Mouse (Mus musculus) embryonic facial prominence, embryonic 13.5 days (tissue): ENCODE data around the gene Csmd2. TPM values are rescaled to one million over a fixed set of nuclear protein-coding genes. Genes with fewer than 3 reads are reported as not detected.

Source experiments
- ATAC-seq: fragments of 200-750 bp; cut with Nextera tagmentation; 2 replicates; pipeline ENCODE4 v1.8.0; 2017; ENCODE audit warnings: low read depth; ENCODE audit not compliant: insufficient number of reproducible peaks, insufficient read depth, low FRiP score, low TSS enrichment
- H3K27ac ChIP-seq: fragments of 300-500 bp; sonication (generic); 2 replicates; pipeline ENCODE4 v1.5.1; 2015; ENCODE audit warnings: moderate library complexity, mild to moderate bottlenecking, inconsistent platforms
- H3K27me3 ChIP-seq: fragments of 300-500 bp; sonication (generic); 2 replicates; pipeline ENCODE4 v1.6.1; 2015; ENCODE audit warnings: mild to moderate bottlenecking, inconsistent platforms
- H3K36me3 ChIP-seq: fragments of 300-500 bp; sonication (generic); 2 replicates; pipeline ENCODE4 v1.6.1; 2015; ENCODE audit warnings: mild to moderate bottlenecking, inconsistent platforms
- H3K4me1 ChIP-seq: fragments of 300-500 bp; sonication (generic); 2 replicates; pipeline ENCODE4 v1.6.1; 2015; ENCODE audit warnings: inconsistent platforms
- H3K4me2 ChIP-seq: fragments of 300-500 bp; sonication (generic); 2 replicates; pipeline ENCODE4 v1.6.1; 2015; ENCODE audit warnings: moderate library complexity, mild to moderate bottlenecking, inconsistent platforms
- H3K4me3 ChIP-seq: fragments of 300-500 bp; sonication (generic); 2 replicates; pipeline ENCODE4 v1.5.1; 2015; ENCODE audit warnings: mild to moderate bottlenecking, inconsistent platforms
- H3K9ac ChIP-seq: fragments of 300-500 bp; sonication (generic); 2 replicates; pipeline ENCODE4 v1.6.1; 2015; ENCODE audit warnings: mild to moderate bottlenecking, inconsistent platforms
- H3K9me3 ChIP-seq: fragments of 300-500 bp; sonication (generic); 2 replicates; pipeline ENCODE4 v1.6.1; 2016; ENCODE audit warnings: inconsistent platforms
- WGBS: fragments of 180-500 bp; shearing (Covaris S2); methylation state at CpG from one replicate; pipeline ENCODE4 v1.1.7; 2015; ENCODE audit warnings: mixed read lengths; 5-methylcytosine and 5-hydroxymethylcytosine counted together
- polyA plus RNA-seq: library from polyadenylated mRNA; unstranded; fragments of >200 nt; fragmentation: Nextera tagmentation; extraction: Ambion mirVana; gene quantifications from 2 replicates; pipeline ENCODE4 v1.2.1, GENCODE M21; 2015

The Csmd2 gene
- polyA plus RNA-seq, 1 experiment from 2014 or later, result 0.34 TPM

DNA sequence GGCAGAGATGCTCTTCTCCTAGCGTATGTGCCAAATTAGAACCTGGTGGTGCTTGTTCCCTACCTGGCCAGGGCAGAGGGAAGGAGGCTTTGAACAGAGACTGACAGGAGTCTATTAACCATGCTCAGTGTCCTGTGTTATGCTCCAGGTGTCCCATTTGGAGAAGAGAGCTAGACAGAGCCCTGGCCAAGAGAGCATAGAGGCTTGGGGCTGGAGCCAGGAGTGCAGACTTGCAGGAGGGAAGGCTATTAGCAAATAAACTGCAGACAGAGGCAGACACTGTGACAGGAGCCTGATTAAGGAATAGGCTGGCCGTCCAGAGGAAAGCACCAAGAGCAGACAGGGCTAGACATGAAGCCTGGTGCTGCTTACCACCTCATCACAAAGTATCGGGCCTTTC, 164.4 kb downstream of the Csmd2 start:
- no peak for ATAC-seq
- Histone ChIP-seq H3K27ac (no peak overlapping the region), H3K4me1 (no peaks in the 10 kb centered on the region), H3K4me2 (no peak overlapping the region), H3K9ac (no peak overlapping the region), H3K9me3 (no peaks in the 10 kb centered on the region), H3K27me3 (no peaks in the 10 kb centered on the region), H3K4me3 (no peak overlapping the region), H3K36me3 (no peaks in the 10 kb centered on the region)
- 76% methylated on average over 3 of the region's 3 CpGs for WGBS

DNA sequence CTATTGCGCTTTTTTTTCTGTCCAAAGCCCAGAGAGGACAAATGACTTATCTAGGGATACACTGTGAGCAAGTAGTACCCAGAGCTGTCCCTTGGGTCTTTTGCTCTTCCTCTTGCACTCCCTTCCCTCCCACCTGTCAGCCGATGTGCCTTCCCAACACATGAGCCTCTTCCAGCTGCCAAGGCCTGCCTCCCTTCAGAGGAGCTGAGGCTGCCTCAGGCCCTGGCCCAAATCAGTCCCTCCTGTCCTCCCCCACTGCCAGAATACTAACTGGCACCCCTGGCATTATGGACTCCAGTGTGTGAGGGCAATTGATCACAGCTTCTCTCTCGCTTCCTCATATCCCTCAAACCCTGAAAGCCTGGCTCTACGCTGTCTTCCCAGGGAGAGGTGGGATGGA, 165.5 kb downstream of the Csmd2 start:
- ATAC-seq, result no peak
- Histone ChIP-seq H3K36me3 (no peaks in the 10 kb centered on the region), H3K4me2 (no peak overlapping the region), H3K9ac (no peak overlapping the region), H3K27me3 (no peaks in the 10 kb centered on the region), H3K27ac (no peak overlapping the region), H3K4me1 (no peaks in the 10 kb centered on the region), H3K9me3 (no peaks in the 10 kb centered on the region), H3K4me3 (no peak overlapping the region)
- 85% methylated on average over 4 of the region's 4 CpGs for WGBS

DNA sequence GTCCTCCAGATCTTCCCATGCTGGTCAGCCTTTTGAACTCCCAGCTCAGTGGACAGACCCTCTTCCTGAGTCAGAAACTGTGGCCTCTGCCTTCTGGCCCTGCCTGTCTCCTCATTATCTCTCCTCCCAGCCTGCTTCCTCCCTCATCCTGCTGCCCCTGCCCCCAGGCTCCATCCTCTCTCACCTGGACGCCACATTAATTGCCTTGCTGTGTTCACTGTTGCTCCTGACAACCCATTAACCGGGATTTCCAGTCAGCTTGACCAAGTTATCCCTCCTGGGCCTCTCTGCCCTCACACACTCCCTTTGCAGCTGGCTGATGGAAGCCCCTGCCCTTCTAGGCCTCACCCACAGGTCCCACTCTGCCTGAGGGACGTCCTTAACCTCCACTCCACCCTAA, 167.6 kb downstream of the Csmd2 start:
- WGBS, result 15% methylated on average over 3 of the region's 3 CpGs
- ATAC-seq, result no peak
- H3K9me3 ChIP-seq, result no peaks in the 10 kb centered on the region

DNA sequence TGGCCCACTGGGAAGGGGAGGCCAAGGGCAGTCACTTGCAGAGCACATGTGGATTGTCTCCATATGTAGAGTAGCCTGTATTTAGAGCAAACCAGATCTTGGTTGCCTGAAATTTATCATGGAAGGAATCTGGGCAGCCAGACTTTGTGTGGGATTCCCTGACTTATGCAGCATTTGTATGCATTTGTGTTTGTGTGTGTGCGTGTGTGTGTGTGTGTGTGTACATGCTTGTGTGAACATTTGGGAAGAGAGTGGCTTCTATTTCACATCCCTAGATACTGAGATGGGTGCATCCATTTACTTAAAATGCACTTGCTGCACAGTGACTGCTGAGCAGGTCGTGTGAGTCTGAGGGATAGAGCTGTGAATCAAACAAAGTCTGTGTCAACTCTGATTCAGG, 173.0 kb downstream of the Csmd2 start:
- Histone ChIP-seq H3K36me3 (no peaks in the 10 kb centered on the region), H3K4me2 (no peak overlapping the region), H3K9me3 (no peaks in the 10 kb centered on the region), H3K4me3 (no peak overlapping the region), H3K9ac (no peak overlapping the region), H3K4me1 (peaks cover 13% of the 10 kb centered on the region), H3K27me3 (no peaks in the 10 kb centered on the region), H3K27ac (no peak overlapping the region)
- 69% methylated on average over 2 of the region's 2 CpGs for WGBS
- no peak for ATAC-seq

More for the DNA sequence above, 167.6 kb downstream of the Csmd2 start:
- H3K27me3 ChIP-seq, result no peaks in the 10 kb centered on the region
- H3K27ac ChIP-seq, result no peak overlapping the region
- H3K4me1 ChIP-seq, result no peaks in the 10 kb centered on the region
- no peak overlapping the region for H3K4me3 ChIP-seq
- no peak overlapping the region for H3K9ac ChIP-seq
- no peaks in the 10 kb centered on the region for H3K36me3 ChIP-seq
- no peak overlapping the region for H3K4me2 ChIP-seq

DNA sequence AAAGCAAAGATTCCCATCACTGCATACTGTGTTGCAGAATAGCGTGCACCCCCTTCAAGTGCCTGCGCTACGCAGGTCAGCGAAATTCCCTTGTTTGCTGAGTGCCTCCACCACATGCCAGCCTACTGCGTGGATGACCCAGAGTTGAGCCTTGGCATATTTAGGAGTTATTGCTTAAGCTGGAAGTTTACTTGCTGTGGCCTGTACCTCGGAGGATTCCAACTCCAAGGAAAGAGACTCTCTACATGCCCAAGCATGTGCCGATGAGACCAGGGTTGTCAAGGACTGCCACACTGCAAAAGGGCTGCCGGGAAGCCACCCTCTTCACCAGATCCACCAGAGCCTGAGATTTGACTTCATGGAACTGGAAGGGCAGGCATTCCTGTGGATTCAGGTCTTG, 182.5 kb downstream of the Csmd2 start:
- ATAC-seq, result no peak
- WGBS, result 86% methylated on average over 8 of the region's 8 CpGs
- no peak overlapping the region for H3K4me3 ChIP-seq
- no peaks in the 10 kb centered on the region for H3K27me3 ChIP-seq
- H3K9ac ChIP-seq, result no peak overlapping the region
- H3K9me3 ChIP-seq, result no peaks in the 10 kb centered on the region
- no peaks in the 10 kb centered on the region for H3K36me3 ChIP-seq
- H3K4me1 ChIP-seq, result no peaks in the 10 kb centered on the region
- no peak overlapping the region for H3K27ac ChIP-seq
- H3K4me2 ChIP-seq, result no peak overlapping the region

DNA sequence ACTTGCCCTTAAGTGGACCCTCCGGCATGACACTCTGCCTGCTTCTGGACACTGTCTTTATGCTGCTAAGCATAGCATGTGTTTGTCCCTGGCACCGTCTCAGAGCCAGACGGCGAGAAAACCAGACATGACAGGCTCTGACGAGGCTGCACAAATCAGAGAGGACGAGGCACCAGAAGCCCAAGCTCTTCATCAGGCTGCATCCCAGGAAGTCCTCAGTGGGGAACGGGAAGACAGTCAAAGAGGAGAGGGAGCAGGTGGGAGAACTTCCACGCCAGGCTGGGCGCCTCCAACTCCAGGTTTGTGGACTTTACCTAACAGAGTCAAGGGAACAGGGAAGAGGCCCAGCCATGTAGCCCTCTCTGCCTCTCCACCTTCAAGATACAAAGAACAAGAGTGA, 183.6 kb downstream of the Csmd2 start:
- Histone ChIP-seq H3K27ac (no peak overlapping the region), H3K27me3 (no peaks in the 10 kb centered on the region), H3K9ac (no peak overlapping the region), H3K9me3 (no peaks in the 10 kb centered on the region), H3K4me3 (no peak overlapping the region), H3K4me2 (no peak overlapping the region), H3K4me1 (no peaks in the 10 kb centered on the region), H3K36me3 (no peaks in the 10 kb centered on the region)
- ATAC-seq, result no peak
- WGBS, result 81% methylated on average over 9 of the region's 9 CpGs

DNA sequence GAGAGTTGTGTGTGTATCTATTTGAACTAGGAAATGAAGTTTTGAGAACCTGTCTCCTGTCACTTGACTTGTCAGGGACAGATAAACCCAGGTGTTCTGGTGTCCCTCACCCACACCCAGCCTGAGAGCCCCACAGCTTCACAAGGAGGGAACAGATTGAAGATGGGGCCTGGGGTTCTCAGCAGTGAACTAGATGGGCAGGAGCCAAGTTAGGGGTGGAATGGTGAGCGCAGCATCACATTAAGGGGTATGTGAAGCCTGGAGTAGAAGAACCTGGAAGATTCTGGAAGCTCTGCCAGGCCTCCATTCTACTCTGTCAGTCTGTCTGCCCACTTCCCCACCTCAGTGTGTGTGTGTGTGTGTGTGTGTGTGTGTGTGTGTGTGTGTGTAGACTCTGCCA, 184.0 kb downstream of the Csmd2 start:
- no peaks in the 10 kb centered on the region for H3K27me3 ChIP-seq
- H3K4me2 ChIP-seq, result no peak overlapping the region
- 100% methylated on average over 1 of the region's 1 CpGs for WGBS
- no peaks in the 10 kb centered on the region for H3K9me3 ChIP-seq
- no peak for ATAC-seq
- no peaks in the 10 kb centered on the region for H3K4me1 ChIP-seq
- no peak overlapping the region for H3K4me3 ChIP-seq
- H3K27ac ChIP-seq, result no peak overlapping the region
- no peaks in the 10 kb centered on the region for H3K36me3 ChIP-seq
- H3K9ac ChIP-seq, result no peak overlapping the region

DNA sequence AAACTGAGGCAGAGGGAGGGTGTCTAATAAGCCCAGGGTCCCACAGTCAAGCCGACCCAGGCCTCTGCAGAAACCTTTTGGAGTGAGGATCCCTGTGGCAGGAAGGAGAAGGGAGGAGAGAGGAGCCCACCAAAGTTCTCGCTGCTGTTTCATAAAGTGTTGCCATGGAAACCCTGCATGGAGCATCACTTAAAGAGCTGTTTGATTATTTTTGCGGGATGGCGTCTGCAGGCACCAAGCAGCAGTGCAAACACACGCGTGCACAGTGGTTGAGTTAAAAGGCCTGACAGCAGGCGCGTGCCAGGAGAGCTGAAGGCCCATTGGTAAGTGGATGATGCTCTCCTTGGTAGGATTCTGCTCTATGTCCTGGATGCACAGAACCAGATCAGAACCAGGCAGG, 191.3 kb downstream of the Csmd2 start:
- Histone ChIP-seq H3K27me3 (no peaks in the 10 kb centered on the region), H3K9ac (no peak overlapping the region), H3K27ac (no peak overlapping the region), H3K36me3 (no peaks in the 10 kb centered on the region), H3K9me3 (no peaks in the 10 kb centered on the region), H3K4me3 (no peak overlapping the region), H3K4me2 (no peak overlapping the region), H3K4me1 (no peaks in the 10 kb centered on the region)
- no peak for ATAC-seq
- WGBS, result 88% methylated on average over 8 of the region's 8 CpGs

DNA sequence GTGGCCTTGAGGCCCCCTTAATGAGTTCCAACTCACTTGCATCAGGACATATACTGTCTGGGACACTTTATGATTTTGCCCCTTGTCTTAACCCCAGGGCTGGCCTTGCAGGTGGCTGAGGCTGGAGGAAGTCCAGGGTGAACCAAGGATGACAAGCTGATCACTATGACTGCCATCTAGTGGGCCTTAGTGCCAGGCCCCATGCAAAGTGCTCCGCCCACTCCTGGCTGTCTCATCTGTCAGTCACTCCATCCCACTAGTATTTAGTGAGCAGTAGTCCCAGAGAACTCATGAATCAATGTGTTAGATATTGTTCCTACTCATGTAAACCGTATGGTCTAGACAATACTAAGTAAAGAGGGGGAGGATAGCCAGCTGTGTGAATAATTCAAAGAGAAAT, 191.9 kb downstream of the Csmd2 start:
- no peaks in the 10 kb centered on the region for H3K27me3 ChIP-seq
- no peak for ATAC-seq
- no peaks in the 10 kb centered on the region for H3K9me3 ChIP-seq
- H3K4me3 ChIP-seq, result no peak overlapping the region
- WGBS, result 87% methylated on average over 2 of the region's 2 CpGs
- H3K4me1 ChIP-seq, result no peaks in the 10 kb centered on the region
- no peak overlapping the region for H3K9ac ChIP-seq
- H3K36me3 ChIP-seq, result no peaks in the 10 kb centered on the region
- no peak overlapping the region for H3K4me2 ChIP-seq
- H3K27ac ChIP-seq, result no peak overlapping the region

DNA sequence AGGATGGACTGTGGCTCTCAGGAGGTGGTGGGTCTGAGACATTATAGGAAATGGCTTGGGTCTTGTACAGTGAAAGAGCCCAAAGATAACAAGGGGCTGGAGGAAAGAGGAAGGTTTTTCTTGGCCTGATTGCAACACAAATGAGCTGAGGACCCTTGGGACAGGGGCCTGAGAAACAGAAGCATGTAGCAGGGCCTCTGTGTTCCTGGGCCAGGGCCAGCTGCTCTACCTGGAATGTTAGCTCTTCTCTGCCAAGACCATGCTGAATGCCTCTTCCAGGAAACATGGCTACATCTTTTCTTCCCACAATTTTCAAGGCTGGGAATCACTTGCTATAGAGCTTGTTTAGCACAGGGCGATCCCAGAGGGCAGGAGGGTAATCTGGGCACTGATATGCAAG, 197.1 kb downstream of the Csmd2 start:
- WGBS, result 95% methylated on average over 1 of the region's 1 CpGs
- Histone ChIP-seq H3K4me2 (no peak overlapping the region), H3K4me1 (no peaks in the 10 kb centered on the region; the same call in 1 of the 2 replicates), H3K9ac (no peak overlapping the region), H3K27me3 (no peaks in the 10 kb centered on the region), H3K9me3 (no peaks in the 10 kb centered on the region), H3K27ac (no peak overlapping the region), H3K36me3 (no peaks in the 10 kb centered on the region), H3K4me3 (no peak overlapping the region)
- no peak for ATAC-seq

DNA sequence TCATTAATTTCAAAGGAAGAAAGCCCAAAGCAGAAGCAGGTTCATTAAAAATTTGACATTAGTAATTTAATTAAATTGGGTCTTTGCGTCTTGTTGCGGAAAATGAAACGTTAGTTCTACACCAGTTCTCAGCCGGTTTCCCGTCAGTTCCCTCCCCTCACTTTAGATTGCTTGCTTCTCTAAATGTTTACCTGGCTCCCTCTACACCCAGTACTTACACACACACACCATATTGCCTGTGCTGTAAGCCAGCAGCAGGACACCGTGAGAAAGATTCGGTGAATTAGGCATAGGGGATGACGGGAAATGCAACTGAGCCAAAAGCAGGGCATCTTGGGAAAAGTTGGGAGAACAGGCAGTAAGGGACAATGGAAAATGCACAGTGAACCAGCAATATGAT, 206.8 kb downstream of the Csmd2 start:
- Histone ChIP-seq H3K4me1 (no peaks in the 10 kb centered on the region), H3K9me3 (no peaks in the 10 kb centered on the region), H3K36me3 (no peaks in the 10 kb centered on the region), H3K27ac (no peak overlapping the region), H3K9ac (no peak overlapping the region), H3K27me3 (no peaks in the 10 kb centered on the region), H3K4me3 (no peak overlapping the region), H3K4me2 (no peak overlapping the region)
- WGBS, result 91% methylated on average over 8 of the region's 8 CpGs
- ATAC-seq, result no peak

DNA sequence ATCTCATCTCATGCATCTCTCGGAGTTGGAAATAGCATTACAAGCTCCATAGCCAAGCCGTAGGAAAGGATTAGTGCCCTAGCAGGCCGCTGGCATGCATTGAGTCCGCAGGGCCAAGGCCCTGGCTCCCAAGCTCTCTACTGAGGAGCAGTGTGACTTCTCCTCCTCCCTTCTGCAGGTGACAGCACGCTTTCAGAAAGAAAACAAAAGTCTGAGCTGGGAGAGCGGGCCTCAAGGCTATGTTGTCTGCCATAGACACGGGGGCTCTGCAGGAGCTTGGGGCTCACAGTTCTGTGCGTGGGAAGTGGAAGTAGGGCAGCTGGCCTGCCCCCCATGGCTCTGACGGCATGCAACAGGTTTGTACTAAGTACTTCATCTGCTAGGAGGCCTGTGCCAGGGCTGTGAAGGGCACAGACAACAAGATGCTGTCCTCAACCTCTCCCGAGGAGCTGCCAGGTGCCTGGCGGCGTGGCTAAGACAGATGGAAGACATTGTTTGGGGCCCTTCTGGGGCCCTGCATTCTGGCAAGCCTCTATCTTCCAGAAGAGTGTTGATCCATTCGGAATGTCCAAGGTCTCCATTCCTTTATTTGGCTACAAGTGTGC, 230.4 kb downstream of the Csmd2 start:
- Histone ChIP-seq H3K27ac (no peak overlapping the region), H3K4me2 (no peak overlapping the region), H3K4me1 (no peaks in the 10 kb centered on the region), H3K27me3 (no peaks in the 10 kb centered on the region), H3K9me3 (no peaks in the 10 kb centered on the region; the same call in 1 of the 2 replicates), H3K36me3 (no peaks in the 10 kb centered on the region), H3K9ac (no peak overlapping the region), H3K4me3 (no peak overlapping the region)
- ATAC-seq, result no peak
- 69% methylated on average over 13 of the region's 13 CpGs for WGBS

DNA sequence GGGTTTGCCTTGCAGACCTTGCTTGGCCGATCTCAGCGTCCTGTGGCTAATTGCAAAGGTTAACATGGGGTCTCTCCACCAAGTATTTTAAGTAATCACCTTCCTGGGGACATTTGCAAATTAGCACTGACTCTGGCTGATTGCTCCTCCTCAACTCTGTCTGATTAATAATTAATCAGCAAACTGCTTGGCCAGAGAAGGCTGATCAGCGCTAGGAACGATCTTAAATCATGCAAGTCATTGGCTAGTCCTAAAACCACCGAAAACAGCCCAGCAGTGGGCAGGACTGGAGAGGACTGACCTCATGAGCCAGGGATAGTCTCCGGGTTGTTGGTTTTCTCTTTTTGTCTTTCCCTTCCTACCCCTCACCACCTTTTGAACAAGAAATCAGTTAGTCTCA, 236.8 kb downstream of the Csmd2 start:
- 60% methylated on average over 6 of the region's 6 CpGs for WGBS
- H3K4me1 ChIP-seq, result peaks cover 4% of the 10 kb centered on the region; the same call in 1 of the 2 replicates
- H3K27me3 ChIP-seq, result no peaks in the 10 kb centered on the region
- no peaks in the 10 kb centered on the region for H3K36me3 ChIP-seq
- ATAC-seq, result no peak
- H3K4me3 ChIP-seq, result no peak overlapping the region
- H3K27ac ChIP-seq, result no peak overlapping the region
- H3K9me3 ChIP-seq, result no peaks in the 10 kb centered on the region
- H3K9ac ChIP-seq, result no peak overlapping the region
- H3K4me2 ChIP-seq, result no peak overlapping the region
